ENCODE assay signal across 25 mouse cellular contexts in the genomic region with DNA sequence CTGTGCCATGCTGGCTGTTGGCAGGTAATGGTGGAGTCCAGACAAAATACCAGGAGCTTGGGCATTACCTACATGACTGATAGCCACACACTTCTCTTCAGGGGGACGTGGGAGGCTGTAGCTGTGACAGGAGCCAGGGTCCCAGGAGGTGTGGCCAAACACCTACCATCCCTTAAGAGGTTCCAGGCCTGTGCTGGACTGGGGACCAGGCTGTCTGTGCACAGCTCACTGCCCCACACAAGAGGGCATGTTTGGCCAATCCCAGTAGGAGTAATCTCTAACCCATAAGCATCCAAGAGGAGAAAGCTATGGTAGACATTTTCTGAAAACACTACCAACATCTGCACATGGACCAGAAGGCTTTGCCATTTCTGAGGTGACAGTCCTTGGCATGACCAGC.
"Had no signal": no experiment of that assay in that cellular context is flagged by ENCODE, and none has a peak within 500 bp of the region (broad histone marks: within the 10 kb centered on the region; RNA-seq: fewer than 3 reads in every experiment).

No protein-coding gene starts in this region.

- H3K27ac ChIP-seq: heart, adult 2 months; heart, embryonic 13.5 days; heart, embryonic 15.5 days; hindbrain, embryonic 12.5 days; hindbrain, embryonic 14.5 days; hindbrain, postnatal 0 days; kidney, embryonic 15.5 days; kidney, postnatal 0 days; limb, embryonic 13.5 days; limb, embryonic 15.5 days had no signal

- H3K27me3 ChIP-seq: heart, embryonic 13.5 days; heart, embryonic 15.5 days; hindbrain, embryonic 12.5 days; kidney, embryonic 15.5 days; limb, embryonic 13.5 days; limb, embryonic 15.5 days had no signal

- H3K9ac ChIP-seq: forebrain, postnatal 0 days; heart, embryonic 13.5 days; heart, embryonic 15.5 days; hindbrain, embryonic 12.5 days; hindbrain, embryonic 14.5 days; kidney, embryonic 15.5 days; limb, embryonic 13.5 days; limb, embryonic 15.5 days had no signal

- H3K36me3 ChIP-seq: heart, embryonic 13.5 days; heart, embryonic 15.5 days; hindbrain, embryonic 12.5 days; kidney, embryonic 15.5 days; limb, embryonic 13.5 days; limb, embryonic 15.5 days had no signal

- H3K4me3 ChIP-seq: heart, adult 2 months; heart, embryonic 13.5 days; heart, embryonic 15.5 days; hindbrain, embryonic 12.5 days; kidney, embryonic 15.5 days; limb, embryonic 13.5 days; limb, embryonic 15.5 days had no signal

- H3K4me1 ChIP-seq: hindbrain, embryonic 12.5 days; limb, embryonic 15.5 days had no signal

- H3K9me3 ChIP-seq: heart, embryonic 13.5 days; heart, embryonic 15.5 days; hindbrain, embryonic 12.5 days; kidney, embryonic 15.5 days; limb, embryonic 13.5 days; limb, embryonic 15.5 days had no signal

- ATAC-seq: intestine, embryonic 16.5 days had no signal

- DNase-seq: forebrain, postnatal 0 days; gastrocnemius, postnatal 14 days; gastrocnemius, postnatal 36 days; heart, adult 2 months; heart, postnatal 14 days; heart, postnatal 36 days; kidney, adult 11 months; kidney, adult 2 months; kidney, adult 9 months; kidney, postnatal 14 days; kidney, postnatal 36 days; layer of hippocampus, adult 9-11 months; layer of hippocampus, postnatal 36 days; left cerebral cortex, postnatal 4 days had no signal

- H3K4me2 ChIP-seq: heart, embryonic 11.5 days; heart, embryonic 13.5 days; heart, embryonic 15.5 days; hindbrain, embryonic 12.5 days; hindbrain, embryonic 14.5 days; kidney, embryonic 15.5 days; limb, embryonic 13.5 days; limb, embryonic 15.5 days had no signal
